Mouse (Mus musculus) embryonic fibroblast, embryonic 13.5 days (primary cell): Measurements from ENCODE around the gene Selenom.

Experiments used
- CTCF ChIP-seq: IDR thresholded peaks from 2 replicates; pipeline ENCODE4 v1.5.1; 2011; ENCODE audit warnings: mild to moderate bottlenecking, control low read depth, low read length, moderate library complexity, borderline replicate concordance; ENCODE audit not compliant: insufficient read depth
- POLR2A ChIP-seq: IDR thresholded peaks from 2 replicates; pipeline ENCODE4 v1.6.1; 2011; ENCODE audit warnings: low read depth, mild to moderate bottlenecking, control low read depth, low read length, moderate library complexity

DNA sequence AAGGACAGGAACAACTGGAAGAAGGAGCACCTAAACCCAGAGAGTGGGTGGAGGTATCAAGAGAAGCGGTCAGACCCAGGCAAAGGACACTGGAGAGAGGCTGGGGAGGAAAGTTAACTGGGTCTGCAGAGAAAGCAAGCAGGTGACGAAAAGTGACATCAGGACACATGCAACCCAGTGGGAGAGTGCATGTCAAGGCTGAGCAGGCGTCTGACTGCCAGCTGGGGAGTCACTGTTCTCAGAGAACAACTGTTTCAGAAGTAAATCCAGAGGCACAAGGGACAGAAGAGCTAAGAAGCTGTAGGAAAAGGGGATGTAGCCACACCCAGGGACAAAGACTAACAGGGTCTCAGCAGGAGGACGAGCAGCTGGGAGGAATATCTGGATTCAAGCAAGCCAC is 11.1 kb downstream of the Selenom start:
- TF ChIP-seq CTCF (no peak), POLR2A (no peak)
